Mouse (Mus musculus) brain, adult 2 months (tissue): ENCODE measurements at regions not wholly inside any gene's neighbourhood (a gene's known extent, or its start where the extent isn't known, plus 50 kb on each side); places are given as distances from the start of the nearest gene placed in this dataset.

Source experiments
- DNase-seq: peaks from one replicate; pipeline ENCODE4 v3.0.0; 2011; ENCODE audit warnings: low read depth, low spot score

DNA sequence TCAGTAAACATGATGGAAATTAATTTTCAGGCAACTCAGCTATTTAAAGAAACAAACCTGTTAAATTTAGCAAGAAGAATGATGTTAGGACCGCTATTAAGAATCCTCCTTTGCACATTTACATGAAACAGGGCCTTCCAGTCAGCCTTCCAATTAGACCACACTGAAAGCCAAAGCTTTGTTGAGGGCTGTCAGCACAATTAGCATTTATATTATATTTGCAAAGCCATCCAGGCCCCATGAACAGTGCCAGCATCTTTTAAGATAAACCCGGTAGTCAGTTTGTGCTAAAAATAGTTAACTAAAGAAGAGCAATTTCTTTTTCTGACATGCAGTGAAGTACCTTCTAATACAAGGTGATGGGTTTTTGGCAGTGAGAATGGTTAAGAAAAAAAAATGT lies 495.1 kb downstream of the Kcna4 start:
- DNase-seq = peak; percentile 8

DNA sequence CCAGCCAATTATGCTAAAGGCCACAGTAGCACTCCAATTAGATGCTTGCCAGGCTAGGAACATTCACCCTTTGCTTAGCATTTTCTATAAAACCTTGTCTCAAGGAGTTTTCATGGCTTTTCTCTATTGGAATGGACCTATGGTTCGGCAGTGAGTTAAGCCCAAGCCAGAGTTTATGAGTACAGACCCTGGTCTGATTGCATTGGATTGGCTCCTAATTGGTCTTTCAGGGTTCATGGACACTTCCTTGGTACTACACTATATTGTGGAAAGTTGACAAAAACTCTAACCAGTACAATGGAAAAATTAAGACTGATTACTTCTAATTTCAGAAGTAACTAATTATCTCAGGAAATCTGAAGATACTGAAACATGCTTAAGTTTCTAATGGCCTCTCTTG lies 506.5 kb downstream of the Kcna4 start:
- no peak for DNase-seq

DNA sequence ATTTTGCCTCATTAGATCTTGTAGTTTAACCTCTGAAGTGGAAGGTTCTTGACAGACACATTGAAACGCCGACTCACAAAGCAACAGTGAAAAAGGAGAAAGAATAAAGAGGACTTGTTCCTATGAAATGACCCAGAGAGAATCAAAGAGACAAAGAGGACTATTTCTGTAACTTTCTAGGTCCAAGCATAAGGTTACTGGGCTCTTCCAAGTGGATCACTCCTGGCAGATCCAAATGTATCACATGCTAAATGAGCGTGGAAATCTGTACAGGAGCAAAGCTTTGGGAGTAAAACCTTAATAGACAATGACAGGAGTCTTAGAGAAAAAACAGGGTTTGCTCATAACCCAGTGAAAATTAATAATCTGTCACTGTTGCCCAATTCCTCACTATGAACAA lies 522.8 kb downstream of the Kcna4 start:
- peak; percentile 28 for DNase-seq

DNA sequence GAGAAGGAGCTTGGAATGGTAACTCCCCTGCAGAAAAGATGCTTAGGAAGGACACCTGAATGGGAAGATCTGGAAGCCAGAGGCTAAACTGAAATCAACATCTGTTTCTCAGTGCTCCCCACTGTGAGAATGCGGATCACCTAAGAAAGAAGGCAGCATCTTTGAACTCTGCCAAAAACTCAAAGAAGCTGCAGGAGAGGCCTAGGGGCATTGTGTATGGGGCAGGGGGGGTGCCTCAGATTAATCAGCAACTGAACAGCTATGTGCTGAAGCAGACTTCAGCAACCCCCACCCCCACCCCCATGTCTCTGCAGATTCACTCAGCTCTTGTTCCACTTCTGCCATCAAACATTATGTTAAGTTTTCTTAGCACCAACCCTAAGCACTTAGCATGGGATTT lies 523.6 kb downstream of the Kcna4 start:
- no peak for DNase-seq
